Mouse (Mus musculus) kidney, postnatal 4 days (tissue): ENCODE measurements around the gene Hagh.

ENCODE experiments used
- DNase-seq, 2 experiments: peaks; one replicate each; pipeline ENCODE4 v3.0.0; 2021; ENCODE audit warnings: mixed read lengths in 2 of 2

Gene Hagh

DNA sequence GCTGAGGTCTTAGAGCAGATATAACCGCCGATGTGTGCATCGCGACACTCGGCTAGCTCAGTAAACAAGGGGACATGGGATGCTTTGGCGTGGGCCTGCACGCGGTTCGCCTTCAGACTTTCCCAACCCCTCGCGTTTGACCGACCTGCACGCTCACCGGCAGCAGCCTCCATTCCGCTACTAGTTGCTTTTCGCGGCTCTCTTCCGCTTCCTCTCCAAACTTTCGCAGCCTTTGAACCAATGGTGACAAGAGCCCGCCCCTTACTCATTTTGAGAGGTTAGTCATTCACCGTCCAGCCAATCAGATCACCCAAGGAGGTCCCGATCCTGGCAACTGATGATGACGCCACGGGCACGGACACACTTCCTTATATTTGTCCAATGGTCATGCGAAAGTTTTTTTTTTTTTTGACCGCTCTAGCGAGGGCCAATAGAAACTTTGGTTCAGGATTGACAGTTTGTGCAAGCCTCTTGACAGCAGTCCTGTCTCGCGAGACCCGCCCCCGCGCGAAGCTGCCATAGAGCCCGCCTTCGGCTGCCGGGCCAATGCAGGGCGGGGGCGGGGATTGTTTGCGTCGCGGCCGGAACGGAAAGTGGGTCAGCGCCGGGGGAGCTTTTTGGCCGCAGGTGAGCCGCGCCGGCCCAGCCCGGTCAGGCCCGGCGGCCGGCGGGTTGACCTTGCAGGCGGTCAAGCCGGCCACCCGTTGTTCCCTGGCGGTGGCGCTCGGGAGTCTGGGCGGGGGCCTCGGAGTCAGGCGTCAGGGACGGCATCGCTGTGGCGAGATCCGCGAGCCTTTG, 46.4 kb downstream of the Hagh start, which contains the start of the genes Nubp2 and Spsb3:
Nubp2 (minus strand) TSS at position 216 of the 798 bp plus-strand sequence.
Spsb3 (plus strand) TSS at position 510 of the 798 bp plus-strand sequence.
- peak; percentile 98 to 99 for DNase-seq

DNA sequence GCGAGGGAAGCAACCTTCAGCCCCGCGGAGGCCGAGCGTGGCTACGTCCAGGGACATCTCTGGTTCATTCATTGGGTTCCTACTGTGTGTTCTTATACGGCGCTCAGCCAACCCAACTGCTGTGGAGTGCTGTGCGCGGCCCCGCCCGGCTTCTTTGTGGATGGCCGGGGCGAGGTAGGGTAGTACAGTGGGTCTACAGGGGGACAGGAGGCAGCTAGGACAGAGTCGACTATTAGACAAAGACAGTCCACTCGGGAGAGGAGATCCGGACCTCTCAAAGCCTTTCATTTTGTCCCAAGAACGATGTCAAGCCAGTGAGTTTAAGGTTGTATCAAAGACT, 47.0 kb downstream of the Hagh start:
- DNase-seq = no peak

DNA sequence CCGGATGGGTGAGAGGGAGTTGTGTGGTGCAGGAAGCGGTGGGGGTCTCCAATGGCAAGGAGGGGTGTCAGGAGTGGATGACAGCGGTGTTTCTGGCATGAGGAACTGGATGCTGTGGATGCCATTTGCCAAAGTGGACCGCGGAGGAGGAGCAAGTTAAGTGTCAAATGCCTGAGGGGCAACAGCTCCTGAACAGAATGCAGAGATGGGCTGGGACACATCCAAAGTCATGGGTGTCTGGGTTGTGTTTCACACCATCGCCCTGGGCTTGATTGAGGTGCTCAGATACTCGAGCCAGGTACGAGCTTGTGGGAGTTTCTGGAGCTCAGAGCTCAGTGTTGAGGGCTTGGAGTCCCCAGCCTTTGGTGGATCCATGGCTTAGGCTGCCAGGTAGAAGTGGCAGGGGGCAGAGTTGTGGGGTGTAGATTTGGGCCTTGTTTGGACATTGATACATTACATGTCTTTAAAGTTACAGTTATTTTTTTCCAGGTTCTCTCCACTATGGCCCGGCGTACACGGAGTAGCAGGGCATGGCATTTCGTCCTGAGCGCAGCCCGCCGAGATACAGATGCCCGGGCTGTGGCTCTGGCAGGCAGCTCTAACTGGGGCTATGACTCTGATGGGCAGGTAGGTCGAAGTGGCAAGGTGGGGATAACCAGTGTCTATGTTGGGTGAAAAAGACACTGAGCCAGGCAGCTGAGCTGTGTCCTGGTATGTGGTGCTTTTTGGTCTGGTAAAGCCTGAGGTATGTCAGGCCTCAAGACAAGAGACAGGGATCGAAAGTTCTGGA, 47.5 kb downstream of the Hagh start:
- no peak for DNase-seq

DNA sequence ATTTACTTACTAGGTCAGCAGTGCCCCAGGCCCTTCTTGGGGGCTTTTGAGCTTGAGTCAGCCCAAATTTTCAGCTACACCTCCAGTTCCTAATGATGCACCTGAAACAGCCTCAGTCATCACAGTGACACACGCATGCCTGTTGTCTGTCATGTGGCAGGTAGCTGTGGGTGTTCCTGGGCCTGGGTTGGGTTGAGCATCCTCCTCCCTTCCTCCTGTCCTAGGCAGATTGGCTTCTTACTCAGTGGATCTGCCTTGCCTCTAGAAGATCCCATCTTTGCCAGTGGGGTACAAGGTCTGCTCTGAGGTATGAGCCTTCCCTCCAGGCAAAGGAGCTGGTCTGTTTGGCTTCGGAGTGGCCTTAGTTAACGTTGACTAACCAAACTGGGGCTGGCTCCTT, 48.9 kb downstream of the Hagh start:
- DNase-seq = no peak

DNA sequence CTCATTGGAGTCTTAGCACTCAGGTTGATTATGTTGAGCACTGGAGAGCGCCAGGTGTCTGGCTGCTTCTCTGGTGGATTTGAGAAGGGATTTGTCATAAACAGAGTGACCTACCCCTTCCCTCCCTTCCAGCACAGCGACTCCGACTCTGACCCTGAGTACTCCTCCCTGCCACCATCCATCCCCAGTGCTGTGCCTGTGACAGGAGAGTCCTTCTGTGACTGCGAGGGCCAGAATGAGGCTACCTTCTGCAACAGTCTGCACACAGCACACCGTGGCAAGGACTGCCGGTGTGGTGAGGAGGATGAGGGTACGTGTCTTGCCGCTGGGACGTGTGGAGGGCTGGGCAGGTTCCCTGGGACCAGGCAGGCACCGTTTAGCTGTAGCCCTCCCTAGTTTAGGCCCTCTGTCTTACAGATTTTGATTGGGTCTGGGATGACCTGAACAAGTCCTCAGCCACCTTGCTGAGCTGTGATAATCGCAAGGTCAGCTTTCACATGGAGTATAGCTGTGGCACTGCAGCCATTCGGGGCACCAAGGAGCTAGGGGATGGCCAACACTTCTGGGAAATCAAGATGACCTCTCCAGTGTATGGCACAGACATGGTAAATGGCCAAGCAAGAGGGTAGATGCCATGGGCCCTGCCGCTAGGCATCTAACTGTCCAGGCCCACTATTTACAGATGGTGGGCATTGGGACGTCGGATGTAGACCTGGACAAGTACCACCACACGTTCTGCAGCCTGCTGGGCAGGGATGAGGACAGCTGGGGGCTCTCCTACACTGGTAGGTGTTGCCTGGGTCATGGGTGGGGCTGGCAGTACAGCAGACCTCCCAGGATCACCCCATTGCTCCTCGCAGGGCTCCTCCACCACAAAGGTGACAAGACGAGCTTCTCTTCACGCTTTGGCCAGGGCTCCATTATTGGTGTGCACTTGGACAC, 50.5 kb downstream of the Hagh start:
- DNase-seq = no peak

DNA sequence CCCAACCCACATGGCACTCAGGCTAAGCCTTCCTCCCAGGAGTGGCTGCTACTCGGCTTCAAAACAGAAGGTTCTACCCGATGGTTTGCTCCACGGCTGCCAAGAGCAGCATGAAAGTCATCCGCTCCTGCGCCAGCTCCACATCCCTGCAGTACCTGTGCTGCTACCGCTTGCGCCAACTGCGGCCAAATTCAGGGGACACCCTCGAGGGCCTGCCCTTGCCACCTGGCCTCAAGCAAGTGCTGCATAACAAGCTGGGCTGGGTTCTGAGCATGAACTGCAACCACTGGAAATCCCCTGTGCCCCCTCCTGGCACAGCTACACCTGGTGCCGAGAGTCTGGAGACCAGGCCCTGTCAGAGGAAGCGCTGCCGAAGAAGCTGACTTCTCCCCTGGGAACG, 51.4 kb downstream of the Hagh start:
- DNase-seq = no peak

DNA sequence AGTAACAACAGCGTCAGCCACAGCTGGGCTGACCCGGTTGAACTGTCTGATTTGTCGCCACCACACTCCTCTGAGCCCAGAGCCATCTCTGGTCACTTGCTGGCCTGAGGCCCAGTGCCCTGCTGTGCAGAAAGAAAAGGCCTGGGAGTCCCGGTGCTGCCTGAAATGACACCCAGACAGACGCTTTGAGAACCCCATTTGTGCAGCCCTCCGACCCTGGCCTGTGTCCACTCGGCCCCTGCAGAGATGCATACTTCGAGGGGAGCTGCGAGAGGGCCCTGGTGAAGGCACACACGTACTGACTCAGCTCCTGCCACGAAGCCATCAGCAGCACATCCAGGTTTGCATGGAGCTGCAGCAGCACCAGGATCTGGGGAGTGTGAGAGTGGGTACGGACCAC, 52.8 kb downstream of the Hagh start:
- no peak for DNase-seq

DNA sequence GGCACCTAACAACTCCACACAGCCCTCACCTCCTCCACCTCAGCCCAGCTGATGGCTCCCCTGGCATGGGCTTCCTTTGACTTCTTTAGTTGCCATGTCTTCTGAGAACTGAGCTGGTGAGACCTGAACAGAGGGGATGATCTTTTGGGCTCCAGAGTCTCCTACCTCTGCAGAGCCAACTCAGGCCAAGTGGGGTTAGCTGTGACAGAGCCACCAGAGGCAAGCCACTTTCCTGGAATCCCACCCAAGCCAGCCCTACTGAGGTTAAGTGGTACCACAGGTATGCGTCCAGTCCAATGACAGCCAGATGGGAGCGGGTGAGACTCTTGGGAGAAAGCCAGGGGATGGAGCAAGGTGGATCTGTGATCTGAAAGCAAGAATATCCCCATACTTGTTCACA, 53.3 kb downstream of the Hagh start:
- DNase-seq = no peak

DNA sequence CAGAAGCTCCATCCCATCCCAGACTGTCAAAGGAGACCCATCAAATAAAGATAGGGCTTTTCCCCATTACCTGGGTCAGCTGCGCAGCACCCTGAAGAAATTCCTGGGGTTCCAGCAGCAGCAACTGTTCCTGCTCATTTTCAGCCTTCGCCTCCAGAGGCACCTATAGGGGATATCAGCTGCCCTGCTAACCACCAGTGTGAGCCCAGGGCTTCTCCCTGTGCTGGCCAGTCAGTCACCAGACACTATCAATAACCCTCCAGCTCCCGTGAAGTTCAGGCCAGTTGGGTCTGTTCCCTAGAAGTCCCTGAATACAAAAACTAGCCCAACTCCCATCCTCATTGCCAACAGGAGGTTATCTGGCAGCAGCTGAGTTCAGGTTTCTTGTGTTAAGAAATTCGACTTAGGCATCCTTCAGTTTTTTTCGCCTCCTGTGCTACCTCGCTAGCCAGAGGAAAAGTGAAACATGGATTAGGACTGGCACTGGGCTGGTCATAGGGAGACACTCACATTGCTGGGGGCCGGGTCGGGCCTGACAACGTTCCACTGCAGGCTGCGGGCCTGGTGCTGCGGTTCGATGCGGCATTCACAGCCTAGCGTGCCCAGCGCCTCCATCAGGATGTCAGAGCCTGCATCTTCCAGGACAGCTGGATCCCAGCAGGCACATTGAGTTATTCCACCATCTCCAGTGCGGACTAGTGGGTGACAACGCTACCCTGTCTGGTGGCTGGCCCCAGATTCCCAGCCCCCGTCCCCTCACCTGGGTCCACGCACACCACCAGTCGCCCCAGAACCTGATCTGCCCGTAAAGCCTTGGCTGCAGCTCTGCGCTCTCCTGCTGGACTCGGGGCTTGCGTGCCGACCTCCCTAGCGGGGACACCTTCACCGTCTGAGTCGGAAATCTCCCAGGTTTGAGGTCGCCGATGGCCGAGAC, 54.4 kb downstream of the Hagh start:
- DNase-seq = no peak

DNA sequence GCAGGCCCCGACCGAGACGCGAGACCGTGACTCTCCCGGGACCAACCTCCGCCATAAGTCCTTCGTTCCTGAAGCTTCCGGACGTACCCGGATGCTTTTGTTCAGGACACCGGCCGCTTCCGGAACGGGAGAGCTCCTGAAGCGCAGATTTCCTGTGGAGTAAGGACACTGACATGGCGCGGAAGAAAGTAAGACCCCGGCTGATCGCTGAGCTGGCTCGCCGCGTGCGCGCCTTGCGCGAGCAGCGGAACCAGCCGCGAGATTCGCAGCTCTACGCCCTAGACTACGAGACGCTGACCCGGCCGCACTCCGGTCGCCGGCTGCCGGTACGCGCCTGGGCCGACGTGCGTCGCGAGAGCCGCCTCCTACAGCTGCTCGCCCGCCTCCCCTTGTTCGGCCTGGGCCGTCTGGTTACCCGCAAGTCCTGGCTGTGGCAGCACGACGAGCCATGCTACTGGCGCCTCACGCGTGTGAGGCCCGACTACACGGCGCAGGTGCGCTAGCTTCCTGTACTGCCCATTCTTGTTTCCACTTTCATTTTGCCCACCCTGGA, 55.1 kb downstream of the Hagh start, which contains the start of the genes Eme2 and Mrps34:
Eme2 (minus strand) TSS at position 93 of the 553 bp plus-strand sequence.
Mrps34 (plus strand) TSS at position 122 of the 553 bp plus-strand sequence.
- peak; percentile 89 to 92 for DNase-seq

DNA sequence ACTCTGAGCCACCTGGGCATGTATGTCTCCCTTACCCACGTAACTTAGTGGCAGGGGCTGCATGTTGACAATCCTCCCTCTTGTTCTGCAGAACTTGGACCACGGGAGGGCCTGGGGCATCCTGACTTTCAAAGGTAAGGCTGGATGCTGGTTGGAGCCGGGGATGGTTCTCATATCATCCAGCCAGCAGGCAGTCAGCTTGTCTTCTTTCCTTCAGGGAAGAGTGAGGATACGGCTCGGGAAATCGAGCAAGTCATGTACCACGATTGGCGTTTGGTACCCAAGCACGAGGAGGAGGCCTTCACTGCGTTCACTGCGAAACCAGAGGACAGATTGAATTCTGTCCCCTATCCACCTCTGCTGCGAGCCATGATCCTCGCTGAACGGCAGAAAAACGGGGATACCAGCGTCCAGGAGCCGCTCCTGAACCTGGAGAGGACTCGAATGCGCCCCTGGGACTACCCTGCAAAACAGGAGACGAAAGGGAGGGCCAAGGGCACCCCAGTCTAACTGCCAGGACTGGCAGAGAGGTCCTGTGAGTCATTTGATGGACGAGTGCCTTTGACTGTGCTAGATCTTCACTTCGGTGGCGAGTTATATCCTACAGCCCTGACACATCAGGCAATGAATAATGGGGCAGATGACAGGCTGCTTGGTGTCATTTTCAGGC, 55.8 kb downstream of the Hagh start:
- DNase-seq = no peak

DNA sequence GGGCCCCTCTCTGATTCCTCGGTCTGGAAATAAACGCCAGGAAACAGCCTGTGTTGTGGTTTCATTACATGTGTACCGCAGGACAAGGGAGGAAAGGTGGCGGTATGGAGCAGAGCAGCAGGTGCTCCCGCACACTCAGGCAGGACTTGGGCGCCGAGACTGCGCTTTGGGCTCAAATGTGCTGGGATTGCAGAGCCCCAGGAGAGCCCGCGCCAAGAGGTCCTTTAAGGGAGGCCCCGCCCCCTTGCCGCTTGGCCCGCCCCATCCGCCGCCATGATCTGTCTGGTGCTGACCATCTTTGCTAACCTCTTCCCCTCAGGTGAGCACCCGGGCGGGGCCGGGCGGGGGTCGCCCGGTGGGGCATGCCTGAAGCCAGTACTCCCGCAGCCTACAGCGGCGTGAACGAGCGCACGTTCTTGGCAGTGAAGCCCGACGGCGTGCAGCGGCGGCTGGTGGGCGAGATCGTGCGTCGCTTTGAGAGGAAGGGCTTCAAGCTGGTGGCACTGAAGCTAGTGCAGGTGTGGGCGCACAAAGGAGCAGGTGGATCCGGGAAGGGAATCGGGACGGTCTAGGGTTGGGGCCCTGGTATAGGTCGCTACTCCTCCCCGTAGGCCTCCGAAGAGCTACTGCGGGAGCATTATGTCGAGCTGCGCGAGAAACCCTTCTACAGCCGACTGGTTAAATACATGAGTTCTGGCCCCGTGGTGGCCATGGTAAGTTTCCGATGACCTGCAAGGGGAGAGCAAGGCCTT, 56.5 kb downstream of the Hagh start, which contains the start of gene Nme3:
Nme3 (plus strand) TSS at position 260 of the 752 bp plus-strand sequence.
- DNase-seq = peak; percentile 89 to 92

DNA sequence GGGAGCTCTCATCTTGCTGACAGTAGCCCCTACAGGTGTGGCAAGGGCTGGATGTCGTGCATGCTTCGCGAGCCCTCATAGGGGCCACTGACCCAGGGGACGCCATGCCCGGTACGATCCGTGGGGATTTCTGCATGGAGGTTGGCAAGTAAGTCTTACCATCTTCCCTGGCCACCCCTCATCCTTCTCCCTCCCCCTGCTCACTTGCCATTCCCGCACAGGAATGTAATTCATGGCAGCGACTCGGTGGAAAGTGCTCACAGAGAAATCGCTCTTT, 57.0 kb downstream of the Hagh start:
- no peak for DNase-seq

DNA sequence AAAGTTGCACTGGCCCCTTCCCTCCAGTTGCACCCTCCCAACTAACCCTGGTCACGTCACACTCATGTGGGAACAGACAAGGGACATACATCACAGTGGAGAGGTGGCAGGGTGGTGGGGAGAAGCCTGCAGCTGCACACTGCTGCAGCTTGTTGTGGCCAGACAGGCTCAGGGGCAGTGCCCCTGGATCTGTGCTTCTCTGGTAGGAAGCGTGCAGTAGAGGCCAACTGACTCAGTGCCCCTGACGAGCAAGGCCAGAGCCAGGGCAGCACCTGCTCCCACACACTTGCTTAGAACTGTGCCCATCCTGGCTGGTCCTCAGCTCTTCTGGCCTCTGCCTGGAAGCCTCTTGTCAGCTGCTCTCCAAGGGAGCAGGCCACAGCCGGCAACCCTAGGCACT, 57.7 kb downstream of the Hagh start:
- no peak for DNase-seq

DNA sequence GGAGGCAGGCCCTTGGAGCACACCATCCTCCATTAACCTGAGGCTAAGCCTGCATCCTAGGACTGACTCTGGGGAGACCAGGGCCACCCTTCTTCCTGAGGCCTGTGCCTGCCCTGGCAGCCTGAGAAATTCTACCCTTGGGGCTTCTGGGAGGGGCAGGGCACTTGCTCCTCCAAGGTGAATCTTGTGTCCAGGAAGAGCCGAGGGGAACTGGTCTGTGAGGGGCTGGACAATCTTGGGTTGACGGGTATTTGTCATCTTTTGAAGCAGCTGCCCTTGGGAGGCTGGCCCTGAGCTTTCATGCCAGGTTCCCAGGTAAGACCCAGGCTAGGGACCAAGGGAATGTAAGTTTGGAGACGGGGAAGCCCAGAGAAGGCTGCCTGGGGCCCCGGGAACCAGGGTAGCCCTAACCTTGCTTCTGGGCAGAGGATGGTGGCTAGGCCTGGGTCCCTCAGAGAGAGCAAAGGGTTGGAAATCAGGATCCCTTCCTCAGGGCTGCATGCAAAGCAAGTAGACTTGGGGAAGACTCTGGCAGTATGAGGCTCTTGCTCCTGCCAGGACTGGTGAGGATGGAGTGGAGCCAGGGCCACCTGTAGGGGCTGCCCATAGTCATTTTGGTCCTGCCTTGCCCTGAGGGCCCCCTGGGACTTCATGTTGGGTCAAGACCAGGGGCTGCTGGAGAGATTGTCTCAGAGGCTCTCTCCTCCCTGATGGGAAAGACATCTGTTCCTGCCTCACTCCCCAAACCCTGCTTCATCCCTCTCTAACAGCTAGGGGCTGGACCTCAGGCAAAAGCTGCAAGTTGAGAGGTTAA, 58.3 kb downstream of the Hagh start:
- DNase-seq = no peak

DNA sequence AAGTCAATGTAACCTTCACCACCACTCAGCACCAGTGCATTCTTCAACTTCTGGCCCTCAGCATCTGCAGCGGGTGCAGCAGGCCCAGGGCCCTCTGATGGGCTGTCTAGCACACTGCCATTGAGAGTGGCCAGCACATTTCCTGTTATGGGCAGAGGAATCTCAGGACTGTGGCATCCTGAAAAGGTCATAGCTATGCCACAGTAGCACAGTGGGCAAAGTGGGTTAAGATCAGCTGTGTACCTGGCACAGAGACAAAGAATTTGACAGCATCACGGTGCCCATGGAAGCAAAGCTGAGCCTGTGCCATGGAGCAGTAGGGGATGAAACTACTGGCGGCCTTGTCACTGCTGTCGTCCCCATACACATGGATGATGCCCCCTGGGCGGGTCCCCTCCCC, 59.2 kb downstream of the Hagh start:
- no peak for DNase-seq

DNA sequence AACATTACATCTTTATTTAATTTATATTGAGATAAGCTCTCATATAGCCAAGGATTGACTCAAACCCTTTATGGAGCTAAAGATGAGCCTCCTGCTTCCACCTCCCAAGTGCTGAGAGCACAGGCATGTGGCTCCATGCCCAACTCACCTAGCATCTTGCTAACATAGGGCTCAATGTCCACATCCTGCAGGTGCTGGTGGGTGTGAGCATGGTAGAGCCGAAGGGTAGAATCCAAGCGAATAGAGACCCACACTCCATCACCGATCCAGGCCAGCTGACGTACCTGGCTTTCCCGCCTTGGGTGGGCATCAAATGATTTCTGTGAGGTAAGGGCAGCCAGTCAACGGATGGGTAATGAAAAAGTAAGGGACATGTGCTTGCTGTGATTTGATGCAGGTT, 60.1 kb downstream of the Hagh start:
- DNase-seq = no peak

DNA sequence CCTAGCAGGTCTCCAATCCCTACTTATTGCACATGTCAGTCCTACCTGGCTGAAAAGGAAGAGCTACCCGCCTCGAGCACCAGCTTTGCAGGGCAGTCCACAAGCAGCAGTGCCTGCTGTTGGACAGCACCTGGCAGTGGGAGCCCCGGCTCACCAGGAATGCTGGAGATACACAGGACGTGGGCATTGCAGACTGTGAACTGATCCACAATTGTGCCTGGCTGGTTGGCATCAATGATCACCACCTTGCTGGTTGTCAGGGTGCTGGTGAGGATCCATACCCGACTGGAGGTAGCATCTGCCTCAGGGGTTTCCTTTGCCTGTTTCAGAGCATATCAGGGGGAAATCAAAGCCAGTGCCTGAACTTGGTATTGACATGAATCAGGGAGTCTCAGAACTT, 62.2 kb downstream of the Hagh start:
- no peak for DNase-seq
